Mouse (Mus musculus) ES-E14 (cell line): ENCODE results near the gene Higd1c. TPM values are rescaled to one million over a fixed set of nuclear protein-coding genes. Genes with fewer than 3 reads are reported as not detected.

ENCODE experiments used
- DNase-seq: peaks from one replicate; pipeline ENCODE4 v3.0.0-alpha.2; 2013; ENCODE audit warnings: low read depth, low spot score
- H3K27ac ChIP-seq: 2 replicates; pipeline ENCODE4 v1.5.1; 2012; ENCODE audit warnings: low read depth, mild to moderate bottlenecking, low read length, moderate library complexity, mixed read lengths; ENCODE audit not compliant: poor library complexity, insufficient read depth, severe bottlenecking
- H3K36me3 ChIP-seq: 2 replicates; pipeline ENCODE4 v1.6.1; 2012; ENCODE audit warnings: mild to moderate bottlenecking, low read length, moderate library complexity, mixed read lengths; ENCODE audit not compliant: control insufficient read depth, poor library complexity, insufficient read depth, severe bottlenecking
- H3K4me1 ChIP-seq, 2 experiments: fragments of 150-350 bp in 1 of 2; sonication (generic) in 1 of 2; 2 replicates each; pipeline ENCODE4 v1.6.1; 2012; ENCODE audit warnings: low read length in 2 of 2, mild to moderate bottlenecking in 1 of 2, mixed read lengths in 1 of 2; ENCODE audit not compliant: control insufficient read depth in 2 of 2, insufficient read depth in 2 of 2, poor library complexity in 1 of 2
- H3K4me3 ChIP-seq, 2 experiments: fragments of 150-350 bp in 1 of 2; sonication (generic) in 1 of 2; 2 replicates each; pipeline ENCODE4 v1.5.1; 2012; ENCODE audit warnings: low read length in 2 of 2, low read depth in 1 of 2, mild to moderate bottlenecking in 1 of 2, mixed read lengths in 1 of 2; ENCODE audit not compliant: insufficient read depth in 1 of 2, poor library complexity in 1 of 2, severe bottlenecking in 1 of 2
- H3K9ac ChIP-seq: 2 replicates; pipeline ENCODE4 v1.6.1; 2012; ENCODE audit warnings: low read depth, mild to moderate bottlenecking, low read length, mixed read lengths; ENCODE audit not compliant: poor library complexity, insufficient read depth, severe bottlenecking
- H3K9me3 ChIP-seq: fragments of 150-350 bp; sonication (generic); 2 replicates; pipeline ENCODE4 v1.6.1; 2012; ENCODE audit warnings: low read depth, mild to moderate bottlenecking, low read length; ENCODE audit not compliant: control insufficient read depth, insufficient read depth
- CHD2 ChIP-seq: IDR thresholded peaks from 2 replicates; pipeline ENCODE4 v1.6.1; 2014; ENCODE audit warnings: mild to moderate bottlenecking, low read depth, low read length, inconsistent platforms
- HCFC1 ChIP-seq: IDR thresholded peaks from 2 replicates; pipeline ENCODE4 v1.6.1; 2012; ENCODE audit warnings: low read length, inconsistent platforms, borderline replicate concordance; ENCODE audit not compliant: insufficient read depth
- MAFK ChIP-seq: IDR thresholded peaks from 2 replicates; pipeline ENCODE4 v1.6.1; 2014; ENCODE audit warnings: mild to moderate bottlenecking, low read depth, low read length, inconsistent platforms; ENCODE audit not compliant: insufficient read depth
- ZC3H11A ChIP-seq: IDR thresholded peaks from 2 replicates; pipeline ENCODE4 v1.6.1; 2012; ENCODE audit warnings: low read depth, mild to moderate bottlenecking, inconsistent platforms, low read length, borderline replicate concordance
- ZNF384 ChIP-seq: IDR thresholded peaks from 2 replicates; pipeline ENCODE4 v1.6.1; 2012; ENCODE audit warnings: low read depth, low read length, inconsistent platforms
- in situ Hi-C, 2 experiments: fragments of 600-800 bp; cut with MboI; formaldehyde crosslinking; loops; one replicate each; pipeline ENCODE4 v1.15.1; 2025; ENCODE audit warnings: low sequenced_read_pairs in 2 of 2, inconsistent platforms in 1 of 2; ENCODE audit not compliant: unreplicated experiment in 2 of 2
- total RNA-seq: library from RNA; depleted of rRNA; stranded (reverse); fragments of 300-350 nt; gene quantifications from 2 replicates; pipeline ENCODE4 v1.2.3, GENCODE M21; 2012

Gene Higd1c
- total RNA-seq, 1 experiment, result not detected

- no peak overlapping the region for H3K27ac ChIP-seq
- H3K36me3 ChIP-seq, result peaks cover 37% of the 10 kb centered on the region
- H3K9ac ChIP-seq, result no peak overlapping the region
- in situ Hi-C loops, result no loop called here
- H3K4me3 ChIP-seq, result no peak overlapping the region
- TF ChIP-seq MAFK (no peak), ZNF384 (no peak)
- DNase-seq, result no peak
- peaks cover 2 to 4% of the 10 kb centered on the region in 2 experiments; a peak in 2 of 4 replicates for H3K4me1 ChIP-seq
- no peaks in the 10 kb centered on the region for H3K9me3 ChIP-seq
These were observed 31.2 kb downstream of the Higd1c start for GRCm38 (mm10) chr15:100395561-100395960.

GRCm38 (mm10) chr15:100400592-100401250 is 36.4 kb downstream of the Higd1c start:
- no peak overlapping the region for H3K27ac ChIP-seq
- no peak for TF ChIP-seq ZNF384
- no peak for TF ChIP-seq ZC3H11A
- TF ChIP-seq CHD2, result no peak
- TF ChIP-seq MAFK, result no peak
- TF ChIP-seq HCFC1, result no peak
- no peaks in the 10 kb centered on the region for H3K4me1 ChIP-seq
- H3K36me3 ChIP-seq, result peaks cover 49% of the 10 kb centered on the region
- H3K9me3 ChIP-seq, result no peaks in the 10 kb centered on the region
- H3K9ac ChIP-seq, result no peak overlapping the region
- no peak overlapping the region for H3K4me3 ChIP-seq
- no peak for DNase-seq
- in situ Hi-C loops, result no loop called here

GRCm38 (mm10) chr15:100401811-100402210 is 37.5 kb downstream of the Higd1c start:
- TF ChIP-seq ZC3H11A (no peak), CHD2 (no peak), MAFK (no peak), ZNF384 (no peak), HCFC1 (no peak)
- peaks cover 47% of the 10 kb centered on the region for H3K36me3 ChIP-seq
- DNase-seq, result no peak
- no peaks in the 10 kb centered on the region for H3K4me1 ChIP-seq
- in situ Hi-C loops, result no loop called here
- no peak overlapping the region for H3K27ac ChIP-seq
- no peaks in the 10 kb centered on the region for H3K9me3 ChIP-seq
- H3K9ac ChIP-seq, result no peak overlapping the region
- H3K4me3 ChIP-seq, result no peak overlapping the region

GRCm38 (mm10) chr15:100402347-100402746 is 38.0 kb downstream of the Higd1c start:
- Histone ChIP-seq H3K4me1 (no peaks in the 10 kb centered on the region), H3K9me3 (no peaks in the 10 kb centered on the region), H3K9ac (no peak overlapping the region), H3K4me3 (no peak overlapping the region), H3K36me3 (peaks cover 47% of the 10 kb centered on the region), H3K27ac (no peak overlapping the region)
- TF ChIP-seq MAFK (no peak), HCFC1 (no peak), ZC3H11A (no peak), CHD2 (no peak), ZNF384 (no peak)
- no peak for DNase-seq
- in situ Hi-C loops, result no loop called here

- H3K9ac ChIP-seq, result no peak overlapping the region
- peaks cover 42% of the 10 kb centered on the region for H3K36me3 ChIP-seq
- TF ChIP-seq ZNF384, result no peak
- TF ChIP-seq CHD2, result no peak
- no peak for TF ChIP-seq HCFC1
- no peak for TF ChIP-seq ZC3H11A
- no peak for TF ChIP-seq MAFK
These were observed 38.5 kb downstream of the Higd1c start for GRCm38 (mm10) chr15:100402798-100403197.

More at GRCm38 (mm10) chr15:100402798-100403197, 38.5 kb downstream of the Higd1c start:
- Histone ChIP-seq H3K4me3 (no peak overlapping the region), H3K4me1 (no peaks in the 10 kb centered on the region), H3K9me3 (no peaks in the 10 kb centered on the region), H3K27ac (no peak overlapping the region)
- in situ Hi-C loops, result no loop called here
- DNase-seq, result no peak
